Mouse (Mus musculus): ENCODE data around the gene Plcb4.

DNA sequence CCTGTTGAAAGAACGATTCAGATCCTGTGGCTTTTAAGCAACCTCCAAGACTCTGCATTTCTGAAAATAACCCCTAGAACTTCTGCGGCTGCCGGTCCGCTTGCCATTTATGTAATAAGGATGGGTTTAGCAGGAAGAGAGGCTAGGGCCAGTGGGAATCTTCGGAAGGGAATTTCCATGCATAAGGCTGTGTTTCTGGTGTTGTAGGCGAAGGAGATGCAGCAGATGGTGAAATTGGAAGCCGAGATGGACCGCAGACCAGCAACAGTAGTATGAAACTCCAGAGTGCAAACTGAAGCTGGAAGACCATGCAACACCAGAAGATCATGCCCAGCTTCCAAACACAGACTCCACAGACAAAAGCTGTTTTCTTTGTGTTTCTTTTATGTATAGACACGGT is 353.9 kb downstream of the Plcb4 start:
- TF ChIP-seq POLR2A (IDR thresholded peaks at IDR 0.05; ENCODE audit: borderline replicate concordance, extremely low read depth, low read depth, low read length) (no peak), CTCF (IDR thresholded peaks at IDR 0.05; ENCODE audit: insufficient read depth, low read length) (no peak)
